Mouse (Mus musculus): ENCODE data around the gene Cldn2. TPM values are rescaled to one million over a fixed set of nuclear protein-coding genes. Genes with fewer than 3 reads are reported as not detected.
A peak's percentile ranks its signal among the peaks of the same experiment; 100 is the strongest.

Gene Cldn2
- total RNA-seq, 4 experiments from 2014 or later = 0.58 to 1.2 (median 0.86) TPM

GRCm38 (mm10) chrX:139807391-139807790 is 6.8 kb downstream of the Cldn2 start:
- no peak for DNase-seq (ENCODE audit: low spot score in 2 of 2)

- peak in 1 of 2 experiments; percentile 9 for DNase-seq (ENCODE audit: low spot score in 2 of 2)
Observed at GRCm38 (mm10) chrX:139808085-139808484, 7.5 kb downstream of the Cldn2 start.

GRCm38 (mm10) chrX:139808501-139808900 is 7.9 kb downstream of the Cldn2 start:
- DNase-seq (ENCODE audit: low spot score in 2 of 2) = no peak

- DNase-seq (ENCODE audit: low spot score in 2 of 2) = no peak
Observed at GRCm38 (mm10) chrX:139812636-139813298, 12.1 kb downstream of the Cldn2 start.

GRCm38 (mm10) chrX:139813299-139814002 is 12.8 kb downstream of the Cldn2 start:
- no peak for DNase-seq (ENCODE audit: low spot score in 2 of 2)

- no peak for DNase-seq (ENCODE audit: low spot score in 2 of 2)
Observed at GRCm38 (mm10) chrX:139814018-139814635, 13.5 kb downstream of the Cldn2 start.

- no peak for DNase-seq (ENCODE audit: low spot score in 2 of 2)
Observed at GRCm38 (mm10) chrX:139815201-139815600, 14.6 kb downstream of the Cldn2 start.

- no peak for DNase-seq (ENCODE audit: low spot score in 2 of 2)
Observed at GRCm38 (mm10) chrX:139825402-139825801, 24.8 kb downstream of the Cldn2 start.

- no peak for DNase-seq (ENCODE audit: low spot score in 2 of 2)
Observed at GRCm38 (mm10) chrX:139826926-139827325, 26.3 kb downstream of the Cldn2 start.

GRCm38 (mm10) chrX:139828363-139829092 is 27.9 kb downstream of the Cldn2 start:
- no peak for DNase-seq (ENCODE audit: low spot score in 2 of 2)

GRCm38 (mm10) chrX:139832464-139832863 is 31.8 kb downstream of the Cldn2 start:
- DNase-seq (ENCODE audit: low spot score in 2 of 2) = peak; percentile 6 to 25

- no peak for DNase-seq (ENCODE audit: low spot score in 2 of 2)
Observed at GRCm38 (mm10) chrX:139839057-139839456, 38.4 kb downstream of the Cldn2 start.

GRCm38 (mm10) chrX:139841091-139841490 is 40.5 kb downstream of the Cldn2 start:
- no peak for DNase-seq (ENCODE audit: low spot score in 2 of 2)

- DNase-seq (ENCODE audit: low spot score in 2 of 2) = no peak
Observed at GRCm38 (mm10) chrX:139854795-139855194, 54.2 kb downstream of the Cldn2 start.

- no peak for DNase-seq (ENCODE audit: low spot score in 2 of 2)
Observed at GRCm38 (mm10) chrX:139859402-139859801, 58.8 kb downstream of the Cldn2 start.

Other genes starting within 250 kb of the Cldn2 start
- gene Rnf128, start 237.5 kb upstream of the Cldn2 start, total RNA-seq (2022) = 10 to 100 TPM; 21.6 to 33.8 (median 30.3) TPM
- 10 to 100 TPM in 3 of 4 experiments, 1 to 10 TPM in 1; 9.3 to 12.5 (median 10.9) TPM for gene Tbc1d8b, start 115.8 kb upstream of the Cldn2 start, total RNA-seq (2022)
- not detected for gene Gm15013, start 86.3 kb upstream of the Cldn2 start, total RNA-seq (2022)
- gene Ripply1, start 18.5 kb upstream of the Cldn2 start, total RNA-seq (2022) = not detected
- 1 to 10 TPM; 4.2 to 7.5 (median 5.2) TPM for gene Morc4, start 70.8 kb downstream of the Cldn2 start, total RNA-seq (2022)
- gene Rbm41, start 197.8 kb downstream of the Cldn2 start, total RNA-seq (2022) = 10 to 100 TPM in 1 of 4 experiments, 1 to 10 TPM in 3; 7.7 to 14.4 (median 9.5) TPM